Mouse (Mus musculus) liver, embryonic 13.5 days (tissue): Measurements from ENCODE around the gene Mpc1. TPM values are rescaled to one million over a fixed set of nuclear protein-coding genes. Genes with fewer than 3 reads are reported as not detected.

Source experiments
- ATAC-seq: fragments of 200-750 bp; cut with Nextera tagmentation; 2 replicates; pipeline ENCODE4 v1.8.0; 2017; ENCODE audit warnings: low read depth, mild to moderate bottlenecking, moderate number of reproducible peaks, moderate library complexity
- DNase-seq: peaks from one replicate; pipeline ENCODE4 v3.0.0; 2022
- H3K27ac ChIP-seq: fragments of 300-500 bp; sonication (generic); 2 replicates; pipeline ENCODE4 v1.5.1; 2015; ENCODE audit warnings: moderate library complexity, mild to moderate bottlenecking, inconsistent platforms
- H3K27me3 ChIP-seq: fragments of 300-500 bp; sonication (generic); 2 replicates; pipeline ENCODE4 v1.6.1; 2015; ENCODE audit warnings: mild to moderate bottlenecking, inconsistent platforms
- H3K36me3 ChIP-seq: fragments of 300-500 bp; sonication (generic); 2 replicates; pipeline ENCODE4 v1.6.1; 2015; ENCODE audit warnings: mild to moderate bottlenecking, inconsistent platforms
- H3K4me1 ChIP-seq: fragments of 300-500 bp; sonication (generic); replicated peaks from 2 replicates; pipeline ENCODE4 v1.6.1; 2015; ENCODE audit warnings: inconsistent platforms
- H3K4me2 ChIP-seq: fragments of 300-500 bp; sonication (generic); 2 replicates; pipeline ENCODE4 v1.6.1; 2015; ENCODE audit warnings: inconsistent platforms, mild to moderate bottlenecking, moderate library complexity
- H3K4me3 ChIP-seq: fragments of 300-500 bp; sonication (generic); replicated peaks from 2 replicates; pipeline ENCODE4 v1.5.1; 2015; ENCODE audit warnings: mild to moderate bottlenecking, inconsistent platforms
- H3K9ac ChIP-seq: fragments of 300-500 bp; sonication (generic); 2 replicates; pipeline ENCODE4 v1.6.1; 2015; ENCODE audit warnings: mild to moderate bottlenecking, inconsistent platforms
- H3K9me3 ChIP-seq: fragments of 300-500 bp; sonication (generic); replicated peaks from 2 replicates; pipeline ENCODE4 v1.6.1; 2016; ENCODE audit warnings: inconsistent platforms
- WGBS: fragments of 180-500 bp; shearing (Covaris S2); methylation state at CpG from one replicate; pipeline ENCODE4 v1.1.7; 2015; ENCODE audit not compliant: insufficient replicate concordance; 5-methylcytosine and 5-hydroxymethylcytosine counted together
- polyA plus RNA-seq: library from polyadenylated mRNA; unstranded; fragments of >200 nt; fragmentation: Nextera tagmentation; extraction: Ambion mirVana; gene quantifications from 2 replicates; pipeline ENCODE4 v1.2.1, GENCODE M21; 2015

Gene Mpc1
- polyA plus RNA-seq, 1 experiment from 2014 or later = 125 TPM

- peak; percentile 93 for ATAC-seq
- peaks cover 29% of the 10 kb centered on the region for H3K4me1 ChIP-seq
- WGBS = under 1% methylated on average over 77 of the region's 77 CpGs
- H3K9me3 ChIP-seq = no peaks in the 10 kb centered on the region
- peak overlapping the region; percentile 89 for H3K9ac ChIP-seq
- peak overlapping the region; percentile 89 for H3K27ac ChIP-seq
- H3K36me3 ChIP-seq = no peaks in the 10 kb centered on the region
- H3K4me2 ChIP-seq = peak overlapping the region; percentile 97
- DNase-seq = peak; percentile 94
- H3K4me3 ChIP-seq = peak overlapping the region; percentile 94
- H3K27me3 ChIP-seq = no peaks in the 10 kb centered on the region
Observed at GRCm38 (mm10) chr17:8283526-8284253, 986 bp downstream of the Mpc1 start.

GRCm38 (mm10) chr17:8284254-8284661 is 1.6 kb downstream of the Mpc1 start:
- Histone ChIP-seq H3K9ac (peak overlapping the region; percentile 85), H3K4me3 (peak overlapping the region; percentile 94), H3K4me1 (peaks cover 29% of the 10 kb centered on the region), H3K4me2 (peak overlapping the region; percentile 97), H3K27me3 (no peaks in the 10 kb centered on the region), H3K27ac (peak overlapping the region; percentile 87), H3K9me3 (no peaks in the 10 kb centered on the region), H3K36me3 (peaks cover 3% of the 10 kb centered on the region; the same call in 1 of the 2 replicates)
- ATAC-seq (peak; percentile 6), DNase-seq (peak; percentile 44)
- under 1% methylated on average over 32 of the region's 32 CpGs for WGBS

- H3K9me3 ChIP-seq = no peaks in the 10 kb centered on the region
- peaks cover 29% of the 10 kb centered on the region for H3K4me1 ChIP-seq
- H3K9ac ChIP-seq = peak overlapping the region; percentile 85
- peaks cover 11% of the 10 kb centered on the region for H3K36me3 ChIP-seq
- H3K4me2 ChIP-seq = peak overlapping the region; percentile 97
- peak overlapping the region; percentile 94 for H3K4me3 ChIP-seq
- 22% methylated on average over 8 of the region's 8 CpGs for WGBS
- peak; percentile 34 for DNase-seq
- no peak for ATAC-seq
- H3K27ac ChIP-seq = peak overlapping the region; percentile 54
- no peaks in the 10 kb centered on the region for H3K27me3 ChIP-seq
Observed at GRCm38 (mm10) chr17:8285056-8285455, 2.4 kb downstream of the Mpc1 start.

- Histone ChIP-seq H3K9ac (no peak overlapping the region), H3K4me2 (no peak overlapping the region), H3K27ac (no peak overlapping the region), H3K9me3 (no peaks in the 10 kb centered on the region), H3K4me1 (peaks cover 29% of the 10 kb centered on the region), H3K4me3 (no peak overlapping the region), H3K36me3 (peaks cover 15% of the 10 kb centered on the region), H3K27me3 (no peaks in the 10 kb centered on the region)
- WGBS = 80% methylated on average over 4 of the region's 4 CpGs
- DNase-seq (no peak), ATAC-seq (no peak)
Observed at GRCm38 (mm10) chr17:8286987-8287386, 4.3 kb downstream of the Mpc1 start.

- no peak overlapping the region for H3K27ac ChIP-seq
- no peak overlapping the region for H3K9ac ChIP-seq
- no peak overlapping the region for H3K4me2 ChIP-seq
- WGBS = 75% methylated on average over 3 of the region's 3 CpGs
- DNase-seq (no peak), ATAC-seq (no peak)
- H3K4me1 ChIP-seq = peaks cover 13% of the 10 kb centered on the region
- no peak overlapping the region for H3K4me3 ChIP-seq
- H3K27me3 ChIP-seq = no peaks in the 10 kb centered on the region
- no peaks in the 10 kb centered on the region for H3K9me3 ChIP-seq
- peaks cover 17% of the 10 kb centered on the region for H3K36me3 ChIP-seq
Observed at GRCm38 (mm10) chr17:8289993-8290679, 7.4 kb downstream of the Mpc1 start.

- H3K4me1 ChIP-seq = peaks cover 7% of the 10 kb centered on the region
- no peak overlapping the region for H3K27ac ChIP-seq
- H3K9me3 ChIP-seq = no peaks in the 10 kb centered on the region
- H3K27me3 ChIP-seq = no peaks in the 10 kb centered on the region
- DNase-seq (no peak), ATAC-seq (no peak)
- H3K9ac ChIP-seq = no peak overlapping the region
- H3K4me3 ChIP-seq = no peak overlapping the region
- H3K36me3 ChIP-seq = peaks cover 17% of the 10 kb centered on the region
- H3K4me2 ChIP-seq = no peak overlapping the region
Observed at GRCm38 (mm10) chr17:8290736-8291135, 8.0 kb downstream of the Mpc1 start.

GRCm38 (mm10) chr17:8295825-8296224 is 13.1 kb downstream of the Mpc1 start:
- no peaks in the 10 kb centered on the region for H3K4me1 ChIP-seq
- H3K9ac ChIP-seq = no peak overlapping the region
- H3K36me3 ChIP-seq = 0 out of 2 replicates have a peak, but pooled peaks cover 2% of the 10 kb centered on the region
- no peak overlapping the region for H3K4me2 ChIP-seq
- ATAC-seq (no peak), DNase-seq (no peak)
- H3K27me3 ChIP-seq = no peaks in the 10 kb centered on the region
- no peak overlapping the region for H3K4me3 ChIP-seq
- H3K9me3 ChIP-seq = no peaks in the 10 kb centered on the region
- no peak overlapping the region for H3K27ac ChIP-seq

- Histone ChIP-seq H3K27ac (no peak overlapping the region), H3K4me1 (no peaks in the 10 kb centered on the region), H3K36me3 (0 out of 2 replicates have a peak, but pooled peaks cover 2% of the 10 kb centered on the region), H3K4me3 (no peak overlapping the region), H3K27me3 (no peaks in the 10 kb centered on the region), H3K9ac (no peak overlapping the region), H3K9me3 (no peaks in the 10 kb centered on the region), H3K4me2 (no peak overlapping the region)
- 64% methylated on average over 9 of the region's 9 CpGs for WGBS
- DNase-seq (no peak), ATAC-seq (no peak)
Observed at GRCm38 (mm10) chr17:8296313-8296844, 13.7 kb downstream of the Mpc1 start.

- H3K4me1 ChIP-seq = no peaks in the 10 kb centered on the region
- 68% methylated on average over 5 of the region's 5 CpGs for WGBS
- 0 out of 2 replicates have a peak, but pooled peaks cover 2% of the 10 kb centered on the region for H3K36me3 ChIP-seq
- H3K9ac ChIP-seq = no peak overlapping the region
- no peak overlapping the region for H3K4me3 ChIP-seq
- no peak overlapping the region for H3K4me2 ChIP-seq
- H3K27me3 ChIP-seq = no peaks in the 10 kb centered on the region
- ATAC-seq = no peak
- H3K27ac ChIP-seq = no peak overlapping the region
- H3K9me3 ChIP-seq = no peaks in the 10 kb centered on the region
- DNase-seq = no peak
Observed at GRCm38 (mm10) chr17:8297746-8298145, 15.0 kb downstream of the Mpc1 start.

GRCm38 (mm10) chr17:8298281-8298680 is 15.6 kb downstream of the Mpc1 start:
- Histone ChIP-seq H3K4me1 (no peaks in the 10 kb centered on the region), H3K9me3 (no peaks in the 10 kb centered on the region), H3K9ac (no peak overlapping the region), H3K36me3 (0 out of 2 replicates have a peak, but pooled peaks cover 2% of the 10 kb centered on the region), H3K27ac (no peak overlapping the region), H3K4me3 (no peak overlapping the region), H3K4me2 (no peak overlapping the region), H3K27me3 (no peaks in the 10 kb centered on the region)
- no peak for ATAC-seq
- 75% methylated on average over 2 of the region's 2 CpGs for WGBS
- no peak for DNase-seq

GRCm38 (mm10) chr17:8299524-8299923 is 16.8 kb downstream of the Mpc1 start:
- DNase-seq = no peak

More at GRCm38 (mm10) chr17:8299524-8299923, 16.8 kb downstream of the Mpc1 start:
- no peaks in the 10 kb centered on the region for H3K4me1 ChIP-seq
- no peaks in the 10 kb centered on the region for H3K36me3 ChIP-seq
- H3K9me3 ChIP-seq = no peaks in the 10 kb centered on the region
- H3K9ac ChIP-seq = no peak overlapping the region; the same call in 1 of the 2 replicates
- no peak overlapping the region for H3K27ac ChIP-seq
- H3K4me3 ChIP-seq = no peak overlapping the region
- ATAC-seq = no peak
- no peak overlapping the region for H3K4me2 ChIP-seq
- H3K27me3 ChIP-seq = no peaks in the 10 kb centered on the region
